Mouse (Mus musculus): ENCODE results near the gene S100z. TPM values are rescaled to one million over a fixed set of nuclear protein-coding genes. Genes with fewer than 3 reads are reported as not detected.

S100z gene
- not detected for total RNA-seq (2021)

- no peak for DNase-seq
These were observed at the start of gene S100z for GRCm38 (mm10) chr13:95478671-95479413. Gene S100z, minus strand, starts transcription at chr13:95478721.

GRCm38 (mm10) chr13:95524674-95525491 lies 46.4 kb upstream of the S100z start, which contains the start of gene F2rl1:
Gene F2rl1, minus strand, starts transcription at chr13:95525227.
- peak; percentile 66 for DNase-seq

GRCm38 (mm10) chr13:95524424-95524673 lies 45.8 kb upstream of the S100z start:
- DNase-seq: no peak

GRCm38 (mm10) chr13:95523659-95524423 lies 45.3 kb upstream of the S100z start:
- peak; percentile 63 for DNase-seq

- DNase-seq: no peak
These were observed 43.7 kb upstream of the S100z start for GRCm38 (mm10) chr13:95522176-95522575.

GRCm38 (mm10) chr13:95521029-95521428 lies 42.5 kb upstream of the S100z start:
- no peak for DNase-seq

GRCm38 (mm10) chr13:95514756-95515155 lies 36.2 kb upstream of the S100z start:
- no peak for DNase-seq

- DNase-seq: no peak
These were observed 31.5 kb upstream of the S100z start for GRCm38 (mm10) chr13:95510054-95510453.

- DNase-seq: no peak
These were observed 24.9 kb upstream of the S100z start for GRCm38 (mm10) chr13:95503279-95503917.

GRCm38 (mm10) chr13:95496601-95497000 lies 18.1 kb upstream of the S100z start:
- no peak for DNase-seq

GRCm38 (mm10) chr13:95494812-95495211 lies 16.3 kb upstream of the S100z start:
- DNase-seq: no peak

- DNase-seq: no peak
These were observed 14.8 kb upstream of the S100z start for GRCm38 (mm10) chr13:95493296-95493695.

- no peak for DNase-seq
These were observed 12.8 kb upstream of the S100z start for GRCm38 (mm10) chr13:95491327-95491726.

GRCm38 (mm10) chr13:95484664-95485063 lies 6.1 kb upstream of the S100z start:
- no peak for DNase-seq

- peak; percentile 90 for DNase-seq
These were observed 2.9 kb upstream of the S100z start for GRCm38 (mm10) chr13:95481428-95481827.

- no peak for DNase-seq
These were observed 1.3 kb downstream of the S100z start for GRCm38 (mm10) chr13:95477173-95477572.

GRCm38 (mm10) chr13:95475124-95475523 lies 3.4 kb downstream of the S100z start:
- no peak for DNase-seq

- no peak for DNase-seq
These were observed 4.2 kb downstream of the S100z start for GRCm38 (mm10) chr13:95474294-95474693.

GRCm38 (mm10) chr13:95470970-95471369 lies 7.6 kb downstream of the S100z start:
- peak; percentile 45 for DNase-seq

- peak; percentile 55 for DNase-seq
These were observed 27.0 kb downstream of the S100z start for GRCm38 (mm10) chr13:95451529-95451928.

GRCm38 (mm10) chr13:95450636-95451210 lies 27.8 kb downstream of the S100z start:
- no peak for DNase-seq

- DNase-seq: no peak
These were observed 28.8 kb downstream of the S100z start for GRCm38 (mm10) chr13:95449730-95450129.

Data from heart, postnatal 4 days (tissue).